Mouse (Mus musculus) neural tube, embryonic 14.5 days (tissue): ENCODE data around the gene 2410015M20Rik. TPM values are rescaled to one million over a fixed set of nuclear protein-coding genes. Genes with fewer than 3 reads are reported as not detected.

Source experiments
- ATAC-seq: fragments of 200-750 bp; cut with Nextera tagmentation; 2 replicates; pipeline ENCODE4 v1.8.0; 2017; ENCODE audit warnings: low read depth, mild to moderate bottlenecking, moderate TSS enrichment, moderate library complexity
- H3K27ac ChIP-seq: fragments of 300-500 bp; sonication (generic); 2 replicates; pipeline ENCODE4 v1.5.1; 2014; ENCODE audit warnings: low read depth, mild to moderate bottlenecking, control low read depth, low read length, moderate library complexity, mixed read lengths
- H3K27me3 ChIP-seq: fragments of 300-500 bp; sonication (generic); 2 replicates; pipeline ENCODE4 v1.6.1; 2014; ENCODE audit warnings: low read length; ENCODE audit not compliant: control insufficient read depth, insufficient read depth
- H3K36me3 ChIP-seq: fragments of 300-500 bp; sonication (generic); 2 replicates; pipeline ENCODE4 v1.6.1; 2014; ENCODE audit warnings: low read length, mixed read lengths; ENCODE audit not compliant: control insufficient read depth, insufficient read depth
- H3K4me1 ChIP-seq: fragments of 300-500 bp; sonication (generic); 2 replicates; pipeline ENCODE4 v1.6.1; 2014; ENCODE audit warnings: low read length; ENCODE audit not compliant: control insufficient read depth, insufficient read depth
- H3K4me2 ChIP-seq: fragments of 300-500 bp; sonication (generic); 2 replicates; pipeline ENCODE4 v1.6.1; 2014; ENCODE audit warnings: mild to moderate bottlenecking, low read depth, low read length, control low read depth
- H3K4me3 ChIP-seq: fragments of 300-500 bp; sonication (generic); 2 replicates; pipeline ENCODE4 v1.5.1; 2014; ENCODE audit warnings: low read depth, low read length, control low read depth, mixed read lengths
- H3K9ac ChIP-seq: fragments of 300-500 bp; sonication (generic); replicated peaks from 2 replicates; pipeline ENCODE4 v1.6.1; 2014; ENCODE audit warnings: low read depth, mild to moderate bottlenecking, control low read depth, low read length, mixed read lengths
- H3K9me3 ChIP-seq: fragments of 300-500 bp; sonication (generic); 2 replicates; pipeline ENCODE4 v1.6.1; 2016; ENCODE audit warnings: low read length; ENCODE audit not compliant: control insufficient read depth
- WGBS: fragments of 180-500 bp; shearing (Covaris S2); extraction: QIAGEN DNeasy Blood & Tissue Kit; methylation state at CpG from one replicate; pipeline ENCODE4 v1.1.7; 2014; 5-methylcytosine and 5-hydroxymethylcytosine counted together
- polyA plus RNA-seq: library from polyadenylated mRNA; unstranded; fragments of >200 nt; fragmentation: Nextera tagmentation; extraction: Ambion mirVana; gene quantifications from 2 replicates; pipeline ENCODE4 v1.2.1, GENCODE M21; 2014

Gene 2410015M20Rik
- 177 and 190 TPM in 2 replicates for polyA plus RNA-seq

GRCm38 (mm10) chr17:56609452-56610171 lies at the start of gene 2410015M20Rik:
TSS of gene 2410015M20Rik (minus strand) at chr17:56609771.
- Histone ChIP-seq H3K9ac (peak within 1 kb of the TSS; percentile 64), H3K27me3 (no peaks in the 10 kb centered on the region), H3K4me2 (peak within 1 kb of the TSS; percentile 72), H3K9me3 (no peaks in the 10 kb centered on the region), H3K4me3 (peak within 1 kb of the TSS; percentile 57), H3K4me1 (peaks cover 16% of the 10 kb centered on the region), H3K27ac (peak within 1 kb of the TSS; percentile 58), H3K36me3 (peaks cover 33% of the 10 kb centered on the region)
- ATAC-seq, result peak; percentile 91
- under 1% methylated on average over 44 of the region's 44 CpGs for WGBS

GRCm38 (mm10) chr17:56656171-56656570 lies 46.6 kb upstream of the 2410015M20Rik start:
- no peak overlapping the region for H3K9ac ChIP-seq
- 83% methylated on average over 6 of the region's 6 CpGs for WGBS
- no peak overlapping the region for H3K4me3 ChIP-seq
- no peak overlapping the region for H3K4me2 ChIP-seq
- no peaks in the 10 kb centered on the region for H3K4me1 ChIP-seq
- H3K27ac ChIP-seq, result no peak overlapping the region
- no peaks in the 10 kb centered on the region for H3K9me3 ChIP-seq
- no peak for ATAC-seq
- H3K27me3 ChIP-seq, result no peaks in the 10 kb centered on the region
- no peaks in the 10 kb centered on the region for H3K36me3 ChIP-seq

- H3K4me2 ChIP-seq, result no peak overlapping the region
- ATAC-seq, result no peak
- H3K4me1 ChIP-seq, result no peaks in the 10 kb centered on the region
- H3K27ac ChIP-seq, result no peak overlapping the region
- H3K4me3 ChIP-seq, result no peak overlapping the region
- no peaks in the 10 kb centered on the region for H3K27me3 ChIP-seq
- H3K9ac ChIP-seq, result no peak overlapping the region
- WGBS, result 79% methylated on average over 3 of the region's 3 CpGs
- no peaks in the 10 kb centered on the region for H3K9me3 ChIP-seq
- no peaks in the 10 kb centered on the region for H3K36me3 ChIP-seq
These were observed 45.7 kb upstream of the 2410015M20Rik start for GRCm38 (mm10) chr17:56655311-56655710.

- Histone ChIP-seq H3K36me3 (no peaks in the 10 kb centered on the region), H3K4me1 (no peaks in the 10 kb centered on the region), H3K4me3 (no peak overlapping the region), H3K9me3 (no peaks in the 10 kb centered on the region), H3K4me2 (no peak overlapping the region), H3K27me3 (no peaks in the 10 kb centered on the region), H3K9ac (no peak overlapping the region), H3K27ac (no peak overlapping the region)
- WGBS, result 76% methylated on average over 2 of the region's 2 CpGs
- ATAC-seq, result no peak
These were observed 45.2 kb upstream of the 2410015M20Rik start for GRCm38 (mm10) chr17:56654771-56655170.

GRCm38 (mm10) chr17:56651801-56652200 lies 42.2 kb upstream of the 2410015M20Rik start:
- no peak overlapping the region for H3K4me2 ChIP-seq
- no peak; the same call in 1 of the 2 replicates for ATAC-seq

GRCm38 (mm10) chr17:56647546-56647945 lies 38.0 kb upstream of the 2410015M20Rik start:
- no peak overlapping the region for H3K4me3 ChIP-seq
- no peak overlapping the region for H3K9ac ChIP-seq
- no peaks in the 10 kb centered on the region for H3K9me3 ChIP-seq
- H3K27me3 ChIP-seq, result no peaks in the 10 kb centered on the region
- no peaks in the 10 kb centered on the region for H3K36me3 ChIP-seq
- H3K4me1 ChIP-seq, result no peaks in the 10 kb centered on the region
- ATAC-seq, result no peak
- 71% methylated on average over 10 of the region's 13 CpGs for WGBS
- no peak overlapping the region for H3K4me2 ChIP-seq
- H3K27ac ChIP-seq, result no peak overlapping the region

More at GRCm38 (mm10) chr17:56651801-56652200, 42.2 kb upstream of the 2410015M20Rik start:
- Histone ChIP-seq H3K27me3 (no peaks in the 10 kb centered on the region), H3K4me3 (no peak overlapping the region), H3K9ac (no peak overlapping the region), H3K27ac (no peak overlapping the region), H3K4me1 (no peaks in the 10 kb centered on the region), H3K36me3 (no peaks in the 10 kb centered on the region), H3K9me3 (no peaks in the 10 kb centered on the region)
- 29% methylated on average over 10 of the region's 10 CpGs for WGBS

GRCm38 (mm10) chr17:56643237-56643636 lies 33.7 kb upstream of the 2410015M20Rik start:
- 83% methylated on average over 4 of the region's 4 CpGs for WGBS
- Histone ChIP-seq H3K4me1 (no peaks in the 10 kb centered on the region), H3K4me2 (no peak overlapping the region), H3K27ac (no peak overlapping the region), H3K27me3 (no peaks in the 10 kb centered on the region), H3K36me3 (no peaks in the 10 kb centered on the region), H3K9ac (no peak overlapping the region), H3K4me3 (no peak overlapping the region), H3K9me3 (no peaks in the 10 kb centered on the region)
- ATAC-seq, result no peak

- no peaks in the 10 kb centered on the region for H3K9me3 ChIP-seq
- H3K4me2 ChIP-seq, result no peak overlapping the region
- no peaks in the 10 kb centered on the region for H3K36me3 ChIP-seq
- no peaks in the 10 kb centered on the region for H3K27me3 ChIP-seq
- ATAC-seq, result no peak
- no peak overlapping the region for H3K4me3 ChIP-seq
- no peaks in the 10 kb centered on the region for H3K4me1 ChIP-seq
- WGBS, result 89% methylated on average over 6 of the region's 6 CpGs
- H3K9ac ChIP-seq, result no peak overlapping the region
- no peak overlapping the region for H3K27ac ChIP-seq
These were observed 24.5 kb upstream of the 2410015M20Rik start for GRCm38 (mm10) chr17:56634023-56634422.

GRCm38 (mm10) chr17:56631807-56632206 lies 22.2 kb upstream of the 2410015M20Rik start:
- Histone ChIP-seq H3K9ac (no peak overlapping the region), H3K27me3 (no peaks in the 10 kb centered on the region), H3K4me3 (no peak overlapping the region), H3K36me3 (no peaks in the 10 kb centered on the region), H3K4me1 (0 out of 2 replicates have a peak, but pooled peaks cover 5% of the 10 kb centered on the region), H3K4me2 (no peak overlapping the region), H3K9me3 (no peaks in the 10 kb centered on the region), H3K27ac (no peak overlapping the region)
- WGBS, result 54% methylated on average over 4 of the region's 4 CpGs
- ATAC-seq, result no peak
